Comparison of ENCODE assay signal across 9 mouse cellular contexts in the genomic region with DNA sequence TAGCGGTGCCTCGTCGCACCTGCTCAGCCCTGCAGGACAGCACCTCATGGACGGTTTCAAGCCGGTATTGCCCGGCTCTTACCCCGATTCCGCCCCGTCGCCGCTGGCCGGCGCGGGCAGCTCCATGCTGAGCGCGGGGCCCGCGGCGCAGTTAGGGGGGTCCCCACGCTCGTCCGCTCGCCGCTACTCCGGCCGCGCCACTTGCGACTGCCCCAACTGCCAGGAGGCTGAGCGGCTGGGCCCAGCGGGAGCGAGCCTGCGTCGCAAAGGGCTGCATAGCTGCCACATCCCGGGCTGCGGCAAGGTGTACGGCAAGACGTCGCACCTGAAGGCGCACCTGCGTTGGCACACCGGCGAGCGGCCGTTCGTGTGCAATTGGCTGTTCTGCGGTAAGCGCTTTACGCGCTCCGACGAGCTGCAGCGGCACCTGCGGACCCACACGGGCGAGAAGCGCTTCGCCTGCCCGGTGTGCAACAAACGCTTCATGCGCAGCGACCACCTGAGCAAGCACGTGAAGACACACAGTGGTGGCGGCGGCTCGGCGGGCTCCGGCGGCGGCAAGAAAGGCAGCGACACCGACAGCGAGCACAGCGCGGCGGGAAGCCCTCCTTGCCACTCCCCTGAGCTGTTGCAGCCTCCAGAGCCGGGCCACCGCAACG. TPM values are rescaled to one million over a fixed set of nuclear protein-coding genes. Genes with fewer than 3 reads are reported as not detected.
DNase-seq lines count a peak whose midpoint lies in the region; ATAC-seq and TF ChIP-seq lines count a peak whose summit lies in the region.
"Had no signal": no experiment of that assay in that cellular context is flagged by ENCODE, and none has a peak within 500 bp of the region (broad histone marks: within the 10 kb centered on the region; RNA-seq: fewer than 3 reads in every experiment).

No protein-coding gene starts in this region.

- 1% methylated on average over 78 of the region's 78 CpGs for WGBS in heart, embryonic 11.5 days (ENCODE audit: insufficient replicate concordance)
- WGBS in hindbrain, embryonic 11.5 days = under 1% methylated on average over 73 of the region's 78 CpGs
- WGBS in midbrain, embryonic 15.5 days = under 1% methylated on average over 78 of the region's 78 CpGs

- ATAC-seq in heart, embryonic 11.5 days (replicated peaks; ENCODE audit: insufficient number of reproducible peaks, low FRiP score, low TSS enrichment) = 0 out of 2 replicates have a peak, but pooled peaks have one; percentile 24
- peak; percentile 27 for ATAC-seq in hindbrain, embryonic 11.5 days (ENCODE audit: low FRiP score)
- peak; percentile 53 for ATAC-seq in midbrain, embryonic 15.5 days (replicated peaks)

- no peaks in the 10 kb centered on the region for H3K9me3 ChIP-seq in heart, embryonic 11.5 days (replicated peaks; ENCODE audit: control insufficient read depth, low read length)
- H3K9me3 ChIP-seq in ES-E14 (ENCODE audit: control insufficient read depth, insufficient read depth, low read depth, low read length) = no peaks in the 10 kb centered on the region
- no peaks in the 10 kb centered on the region for H3K9me3 ChIP-seq in hindbrain, embryonic 11.5 days (ENCODE audit: control insufficient read depth, low read length)
- H3K9me3 ChIP-seq in midbrain, embryonic 15.5 days = no peaks in the 10 kb centered on the region

- H3K9ac ChIP-seq in heart, embryonic 11.5 days (ENCODE audit: low read depth, low read length) = no peak overlapping the region
- H3K9ac ChIP-seq in ES-E14 (ENCODE audit: insufficient read depth, low read depth, low read length, poor library complexity, severe bottlenecking) = no peak overlapping the region
- H3K9ac ChIP-seq in hindbrain, embryonic 11.5 days (ENCODE audit: low read depth, low read length) = peak overlapping the region; percentile 70
- peak overlapping the region; percentile 20; the same call in 1 of the 2 replicates for H3K9ac ChIP-seq in midbrain, embryonic 15.5 days

- peaks cover 13% of the 10 kb centered on the region; the same call in 1 of the 2 replicates for H3K4me1 ChIP-seq in heart, embryonic 11.5 days (ENCODE audit: control insufficient read depth, insufficient read depth, low read length)
- H3K4me1 ChIP-seq in ES-E14 (ENCODE audit: control insufficient read depth in 2 of 2, insufficient read depth in 2 of 2, low read length in 2 of 2, poor library complexity in 1 of 2) = no peaks in the 10 kb centered on the region
- H3K4me1 ChIP-seq in hindbrain, embryonic 11.5 days (replicated peaks; ENCODE audit: control insufficient read depth, insufficient read depth, low read length) = peaks cover 2% of the 10 kb centered on the region; the same call in 1 of the 2 replicates
- peaks cover 29% of the 10 kb centered on the region for H3K4me1 ChIP-seq in midbrain, embryonic 15.5 days

- peaks cover 79% of the 10 kb centered on the region for H3K27me3 ChIP-seq in heart, embryonic 11.5 days (ENCODE audit: control insufficient read depth, insufficient read depth, low read length)
- H3K27me3 ChIP-seq in hindbrain, embryonic 11.5 days (ENCODE audit: control insufficient read depth, insufficient read depth, low read length) = peaks cover 60% of the 10 kb centered on the region
- peaks cover 65% of the 10 kb centered on the region for H3K27me3 ChIP-seq in midbrain, embryonic 15.5 days (replicated peaks)

- no peak overlapping the region for H3K27ac ChIP-seq in heart, embryonic 11.5 days (ENCODE audit: low read depth, low read length)
- H3K27ac ChIP-seq in ES-E14 (ENCODE audit: insufficient read depth, low read depth, low read length, poor library complexity, severe bottlenecking) = no peak overlapping the region
- H3K27ac ChIP-seq in hindbrain, embryonic 11.5 days (ENCODE audit: low read depth, low read length) = peak overlapping the region; percentile 72
- no peak overlapping the region for H3K27ac ChIP-seq in midbrain, embryonic 15.5 days

- in situ Hi-C loops in ES-E14 (cut with MboI; ENCODE audit: low sequenced_read_pairs in 2 of 2, unreplicated experiment in 2 of 2) = loop anchor here in 1 of 2 experiments (10.0 kb wide), 1 partner anchor 1695 kb away; no protein-coding TSS in a partner anchor

- H3K4me3 ChIP-seq in heart, embryonic 11.5 days (ENCODE audit: low read depth, low read length) = peak overlapping the region; percentile 55
- peak overlapping the region; percentile 39 to 53; a peak in 3 of 4 replicates for H3K4me3 ChIP-seq in ES-E14 (ENCODE audit: insufficient read depth in 1 of 2, low read depth in 1 of 2, low read length in 2 of 2, poor library complexity in 1 of 2, severe bottlenecking in 1 of 2)
- peak overlapping the region; percentile 55 for H3K4me3 ChIP-seq in hindbrain, embryonic 11.5 days (ENCODE audit: low read depth, low read length)
- peak overlapping the region; percentile 40 for H3K4me3 ChIP-seq in midbrain, embryonic 15.5 days

- H3K36me3 ChIP-seq in heart, embryonic 11.5 days (ENCODE audit: control insufficient read depth, insufficient read depth, low read length) = no peaks in the 10 kb centered on the region
- no peaks in the 10 kb centered on the region for H3K36me3 ChIP-seq in ES-E14 (ENCODE audit: control insufficient read depth, insufficient read depth, low read length, poor library complexity, severe bottlenecking)
- no peaks in the 10 kb centered on the region for H3K36me3 ChIP-seq in hindbrain, embryonic 11.5 days (ENCODE audit: control insufficient read depth, insufficient read depth, low read length)
- H3K36me3 ChIP-seq in midbrain, embryonic 15.5 days (replicated peaks) = no peaks in the 10 kb centered on the region

- peak overlapping the region; percentile 84 for H3K4me2 ChIP-seq in heart, embryonic 11.5 days
- H3K4me2 ChIP-seq in hindbrain, embryonic 11.5 days (replicated peaks; ENCODE audit: low read depth, low read length) = peak overlapping the region; percentile 46
- peak overlapping the region; percentile 57 for H3K4me2 ChIP-seq in midbrain, embryonic 15.5 days

- no peak for DNase-seq in heart, postnatal 4 days
- DNase-seq in ES-E14 (ENCODE audit: low read depth, low spot score) = no peak
- peak; percentile 78 for DNase-seq in hindbrain, embryonic 11.5 days (ENCODE audit: low spot score)
- DNase-seq in left cerebral cortex, adult 9 months (ENCODE audit: low spot score in 2 of 2) = no peak
- no peak for DNase-seq in adrenal gland, postnatal 4 days (ENCODE audit: low spot score in 2 of 2)
- DNase-seq in c-Kit-positive CD71-positive TER-119-positive erythroid progenitor cells, embryonic 14.5 days (ENCODE audit: low spot score) = no peak

TF ChIP-seq in ES-E14, 5 proteins besides CTCF, POLR2A, EP300 and RAD21:
- TF ChIP-seq HCFC1 (IDR thresholded peaks at IDR 0.05; ENCODE audit: borderline replicate concordance, insufficient read depth, low read length) (no peak), ZC3H11A (IDR thresholded peaks at IDR 0.05; ENCODE audit: borderline replicate concordance, low read depth, low read length) (no peak), MAFK (IDR thresholded peaks at IDR 0.05; ENCODE audit: insufficient read depth, low read depth, low read length) (no peak), ZNF384 (IDR thresholded peaks at IDR 0.05; ENCODE audit: low read depth, low read length) (no peak), CHD2 (IDR thresholded peaks at IDR 0.05; ENCODE audit: low read depth, low read length) (no peak)

RNA-seq across cellular contexts. Expression of a gene that starts 3.2 kb away (rescaled TPM):
- 0.07 and 0.14 TPM in 2 replicates for polyA plus RNA-seq in heart, embryonic 11.5 days (2014; fragmentation: Nextera tagmentation; extraction: Ambion mirVana)
- not detected for total RNA-seq in heart, postnatal 4 days (2021)
- 0.32 and 1.3 TPM in 2 replicates for total RNA-seq in ES-E14 (2012; rRNA removed)
- 10.8 and 12.2 TPM in 2 replicates for polyA plus RNA-seq in hindbrain, embryonic 11.5 days (2014; fragmentation: Nextera tagmentation; extraction: Ambion mirVana)
- polyA plus RNA-seq in midbrain, embryonic 15.5 days (2015; fragmentation: Nextera tagmentation; extraction: Ambion mirVana) = 2.8 and 3.5 TPM in 2 replicates
- total RNA-seq in adrenal gland, postnatal 4 days (2021) = under 1 TPM in 1 of 2 experiments, not detected in 1; 0.42 TPM
- polyA plus RNA-seq: spleen, adult 2 months had no signal

Comparison
In these comparisons a context has a peak if more than half of its experiments do, and no peak if none do; other contexts are left out.
1. H3K9ac ChIP-seq: peak in hindbrain, embryonic 11.5 days (single experiment) and midbrain, embryonic 15.5 days (single experiment); none in heart, embryonic 11.5 days (single experiment) and ES-E14 (single experiment).
2. Peak in every context shown above with its lines, with median percentiles within 50 percentile points of each other: ATAC-seq, H3K4me2 ChIP-seq and H3K4me3 ChIP-seq.